Mouse (Mus musculus) MEL (cell line): Measurements from ENCODE around the gene Pcca. TPM values are rescaled to one million over a fixed set of nuclear protein-coding genes. Genes with fewer than 3 reads are reported as not detected.
A peak's percentile ranks its signal among the peaks of the same experiment; 100 is the strongest.

Experiments
- DNase-seq: peaks from one replicate; pipeline ENCODE4 v3.0.0; 2011; ENCODE audit warnings: low read depth, low spot score
- H3K27ac ChIP-seq: 2 replicates; pipeline ENCODE4 v1.5.1; 2012; ENCODE audit warnings: low read depth, mild to moderate bottlenecking, control low read depth, low read length, moderate library complexity; ENCODE audit not compliant: control insufficient read depth
- H3K27me3 ChIP-seq, 2 experiments: fragments of 150-350 bp in 1 of 2; sonication (generic) in 1 of 2; 2 replicates each; pipeline ENCODE4 v1.6.1; 2012; ENCODE audit warnings: low read length in 2 of 2, mild to moderate bottlenecking in 2 of 2, improper control_type of control experiment in 1 of 2, moderate library complexity in 1 of 2; ENCODE audit not compliant: insufficient read depth in 2 of 2, control insufficient read depth in 1 of 2
- H3K36me3 ChIP-seq, 2 experiments: 2 replicates each; pipeline ENCODE4 v1.6.1; 2012 to 2014; ENCODE audit warnings: low read length in 2 of 2, improper control_type of control experiment in 1 of 2, inconsistent platforms in 1 of 2, mild to moderate bottlenecking in 1 of 2; ENCODE audit not compliant: insufficient read depth in 2 of 2, control insufficient read depth in 1 of 2
- H3K4me1 ChIP-seq, 2 experiments: fragments of 150-350 bp in 1 of 2; sonication (generic) in 1 of 2; 2 replicates each; pipeline ENCODE4 v1.6.1; 2012; ENCODE audit warnings: low read length in 2 of 2, improper control_type of control experiment in 1 of 2, mild to moderate bottlenecking in 1 of 2; ENCODE audit not compliant: insufficient read depth in 2 of 2, control insufficient read depth in 1 of 2
- H3K4me3 ChIP-seq, 2 experiments: fragments of 150-350 bp in 1 of 2; sonication (generic) in 1 of 2; 2 replicates each; pipeline ENCODE4 v1.5.1; 2012; ENCODE audit warnings: low read depth in 2 of 2, low read length in 2 of 2, mild to moderate bottlenecking in 2 of 2, moderate library complexity in 2 of 2, control low read depth in 1 of 2, improper control_type of control experiment in 1 of 2; ENCODE audit not compliant: control insufficient read depth in 1 of 2, insufficient read depth in 1 of 2
- H3K79me2 ChIP-seq: 2 replicates; pipeline ENCODE4 v1.6.1; 2012; ENCODE audit warnings: mild to moderate bottlenecking, low read length, moderate library complexity; ENCODE audit not compliant: control insufficient read depth, poor library complexity, insufficient read depth
- H3K9ac ChIP-seq: 2 replicates; pipeline ENCODE4 v1.6.1; 2012; ENCODE audit warnings: low read depth, mild to moderate bottlenecking, control low read depth, low read length, moderate library complexity; ENCODE audit not compliant: control insufficient read depth, poor library complexity, severe bottlenecking
- H3K9me3 ChIP-seq: fragments of 150-350 bp; sonication (generic); replicated peaks from 2 replicates; pipeline ENCODE4 v1.6.1; 2012; ENCODE audit warnings: mild to moderate bottlenecking, low read length, improper control_type of control experiment, moderate library complexity; ENCODE audit not compliant: insufficient read depth
- CHD2 ChIP-seq: IDR thresholded peaks from 2 replicates; pipeline ENCODE4 v1.6.1; 2011; ENCODE audit warnings: low read length, improper control_type of control experiment
- CTCF ChIP-seq, 3 experiments: IDR thresholded peaks in 2 of 3; conservative IDR thresholded peaks in 1 of 3; 2 replicates each; pipeline ENCODE4 v1.5.1; 2011 to 2012; ENCODE audit warnings: low read length in 3 of 3, low read depth in 2 of 3, mild to moderate bottlenecking in 2 of 3, improper control_type of control experiment in 1 of 3, inconsistent platforms in 1 of 3, mixed read lengths in 1 of 3, moderate library complexity in 1 of 3; ENCODE audit not compliant: control insufficient read depth in 1 of 3, insufficient read depth in 1 of 3, poor library complexity in 1 of 3, severe bottlenecking in 1 of 3
- E2F4 ChIP-seq: IDR thresholded peaks from 2 replicates; pipeline ENCODE4 v1.6.1; 2011; ENCODE audit warnings: low read depth, low read length, improper control_type of control experiment, borderline replicate concordance
- EP300 ChIP-seq, 2 experiments: IDR thresholded peaks; 2 replicates each; pipeline ENCODE4 v1.6.1; 2011; ENCODE audit warnings: improper control_type of control experiment in 2 of 2, low read length in 2 of 2, low read depth in 1 of 2, mild to moderate bottlenecking in 1 of 2
- GABPA ChIP-seq: IDR thresholded peaks from 2 replicates; pipeline ENCODE4 v1.6.1; 2012; ENCODE audit warnings: low read depth, mild to moderate bottlenecking, inconsistent platforms, low read length, improper control_type of control experiment, moderate library complexity
- HCFC1 ChIP-seq: IDR thresholded peaks from 2 replicates; pipeline ENCODE4 v1.6.1; 2012; ENCODE audit warnings: low read depth, mild to moderate bottlenecking, inconsistent platforms, low read length, improper control_type of control experiment, moderate library complexity
- JUND ChIP-seq: IDR thresholded peaks from 2 replicates; pipeline ENCODE4 v1.6.1; 2011; ENCODE audit warnings: low read depth, mild to moderate bottlenecking, improper control_type of control experiment, low read length
- MAX ChIP-seq: IDR thresholded peaks from 2 replicates; pipeline ENCODE4 v1.6.1; 2011; ENCODE audit warnings: low read length, improper control_type of control experiment
- MAZ ChIP-seq: IDR thresholded peaks from 2 replicates; pipeline ENCODE4 v1.6.1; 2012; ENCODE audit warnings: low read depth, mild to moderate bottlenecking, inconsistent platforms, low read length, improper control_type of control experiment
- MEF2A ChIP-seq: IDR thresholded peaks from 2 replicates; pipeline ENCODE4 v1.6.1; 2014; ENCODE audit warnings: low read depth, mild to moderate bottlenecking, inconsistent platforms, low read length, improper control_type of control experiment; ENCODE audit not compliant: poor library complexity, insufficient replicate concordance, severe bottlenecking; ENCODE audit errors: extremely low read depth
- MXI1 ChIP-seq: IDR thresholded peaks from 2 replicates; pipeline ENCODE4 v1.6.1; 2011; ENCODE audit warnings: mild to moderate bottlenecking, low read depth, low read length, improper control_type of control experiment
- MYC ChIP-seq: IDR thresholded peaks from 2 replicates; pipeline ENCODE4 v1.6.1; 2011; ENCODE audit warnings: low read depth, mild to moderate bottlenecking, low read length, improper control_type of control experiment, moderate library complexity
- NELFE ChIP-seq: IDR thresholded peaks from 2 replicates; pipeline ENCODE4 v1.6.1; 2011; ENCODE audit warnings: low read depth, low read length, improper control_type of control experiment
- NRF1 ChIP-seq: IDR thresholded peaks from 2 replicates; pipeline ENCODE4 v1.6.1; 2014; ENCODE audit warnings: low read depth, mild to moderate bottlenecking, inconsistent platforms, low read length, improper control_type of control experiment, moderate library complexity; ENCODE audit not compliant: poor library complexity, insufficient read depth, severe bottlenecking
- POLR2A ChIP-seq, 2 experiments: IDR thresholded peaks; 2 replicates each; pipeline ENCODE4 v1.6.1; 2011 to 2012; ENCODE audit warnings: low read length in 2 of 2, mild to moderate bottlenecking in 2 of 2, control low read depth in 1 of 2, improper control_type of control experiment in 1 of 2, low read depth in 1 of 2, moderate library complexity in 1 of 2; ENCODE audit not compliant: control insufficient read depth in 1 of 2, insufficient read depth in 1 of 2, poor library complexity in 1 of 2
- POLR2AphosphoS2 ChIP-seq: IDR thresholded peaks from 2 replicates; pipeline ENCODE4 v1.6.1; 2011; ENCODE audit warnings: low read length, improper control_type of control experiment
- RAD21 ChIP-seq: IDR thresholded peaks from 2 replicates; pipeline ENCODE4 v1.6.1; 2011; ENCODE audit warnings: mild to moderate bottlenecking, low read depth, low read length, improper control_type of control experiment
- RCOR1 ChIP-seq: IDR thresholded peaks from 2 replicates; pipeline ENCODE4 v1.6.1; 2012; ENCODE audit warnings: low read depth, mild to moderate bottlenecking, inconsistent platforms, low read length, improper control_type of control experiment
- SIN3A ChIP-seq: IDR thresholded peaks from 2 replicates; pipeline ENCODE4 v1.6.1; 2012; ENCODE audit warnings: low read length, improper control_type of control experiment, inconsistent platforms
- SMC3 ChIP-seq: IDR thresholded peaks from 2 replicates; pipeline ENCODE4 v1.6.1; 2011; ENCODE audit warnings: low read depth, low read length, improper control_type of control experiment
- UBTF ChIP-seq: IDR thresholded peaks from 2 replicates; pipeline ENCODE4 v1.6.1; 2012; ENCODE audit warnings: low read depth, mild to moderate bottlenecking, inconsistent platforms, low read length, improper control_type of control experiment, moderate library complexity, borderline replicate concordance; ENCODE audit not compliant: insufficient read depth
- USF1 ChIP-seq: IDR thresholded peaks from 2 replicates; pipeline ENCODE4 v1.6.1; 2014; ENCODE audit warnings: low read depth, mild to moderate bottlenecking, inconsistent platforms, low read length, improper control_type of control experiment, moderate library complexity
- USF2 ChIP-seq, 2 experiments: IDR thresholded peaks; 2 replicates each; pipeline ENCODE4 v1.6.1; 2011 to 2012; ENCODE audit warnings: improper control_type of control experiment in 2 of 2, low read length in 2 of 2, borderline replicate concordance in 1 of 2, inconsistent platforms in 1 of 2, low read depth in 1 of 2, mild to moderate bottlenecking in 1 of 2; ENCODE audit not compliant: insufficient read depth in 1 of 2
- ZC3H11A ChIP-seq: IDR thresholded peaks from 2 replicates; pipeline ENCODE4 v1.6.1; 2012; ENCODE audit warnings: low read depth, mild to moderate bottlenecking, inconsistent platforms, low read length, improper control_type of control experiment
- ZMIZ1 ChIP-seq: IDR thresholded peaks from 2 replicates; pipeline ENCODE4 v1.6.1; 2012; ENCODE audit warnings: low read depth, mild to moderate bottlenecking, inconsistent platforms, low read length, improper control_type of control experiment, moderate library complexity
- polyA plus RNA-seq, 2 experiments: library from polyadenylated mRNA; stranded (reverse) in 1 of 2; unstranded in 1 of 2; fragments of >175 nt in 1 of 2; fragments of >200 nt in 1 of 2; gene quantifications; 2 replicates each; pipeline versions ENCODE4 v1.2.1 to v1.2.4; 2012; ENCODE audit warnings: low replicate concordance in 2 of 2, low read depth in 1 of 2; ENCODE audit not compliant: insufficient read length in 2 of 2, insufficient read depth in 1 of 2, missing spikeins in 1 of 2
- total RNA-seq: library from RNA; depleted of rRNA; stranded (reverse); fragments of 300-350 nt; gene quantifications from 2 replicates; pipeline ENCODE4 v1.2.3, GENCODE M21; 2012

Gene Pcca
- total and polyA plus RNA-seq, 3 experiments, result 21.2 to 22.7 TPM; not detected in 1

- Histone ChIP-seq H3K79me2 (no peaks in the 10 kb centered on the region), H3K9me3 (no peaks in the 10 kb centered on the region), H3K9ac (no peak overlapping the region), H3K4me3 (no peak overlapping the region), H3K27ac (no peak overlapping the region), H3K36me3 (no peaks in the 10 kb centered on the region), H3K27me3 (no peaks in the 10 kb centered on the region), H3K4me1 (no peaks in the 10 kb centered on the region)
- no peak for TF ChIP-seq NRF1
- TF ChIP-seq NELFE, result no peak
- no peak for TF ChIP-seq JUND
- no peak for TF ChIP-seq MAZ
- TF ChIP-seq MXI1, result no peak
- no peak for TF ChIP-seq E2F4
- no peak for DNase-seq
These were observed 40.1 kb downstream of the Pcca start for GRCm38 (mm10) chr14:122574064-122574751.

- H3K79me2 ChIP-seq, result no peaks in the 10 kb centered on the region
- H3K9ac ChIP-seq, result no peak overlapping the region
- no peaks in the 10 kb centered on the region for H3K4me1 ChIP-seq
- H3K36me3 ChIP-seq, result no peaks in the 10 kb centered on the region
- DNase-seq, result peak; percentile 47
- no peak overlapping the region for H3K27ac ChIP-seq
- no peaks in the 10 kb centered on the region for H3K27me3 ChIP-seq
- no peaks in the 10 kb centered on the region for H3K9me3 ChIP-seq
- H3K4me3 ChIP-seq, result no peak overlapping the region
- no peak for TF ChIP-seq MAX
- peak; percentile 55 to 62 (median 55) for TF ChIP-seq CTCF (IDR thresholded peaks at IDR 0.05 in 2 of 3, conservative IDR thresholded peaks at IDR 0.05 in 1 of 3; ENCODE audit: control insufficient read depth in 1 of 3, insufficient read depth in 1 of 3, low read depth in 2 of 3, low read length in 3 of 3, poor library complexity in 1 of 3, severe bottlenecking in 1 of 3)
- no peak for TF ChIP-seq JUND
- peak; percentile 54 for TF ChIP-seq RAD21
- no peak for TF ChIP-seq POLR2A (IDR thresholded peaks at IDR 0.05; ENCODE audit: control insufficient read depth in 1 of 2, insufficient read depth in 1 of 2, low read depth in 1 of 2, low read length in 2 of 2, poor library complexity in 1 of 2)
- TF ChIP-seq ZC3H11A, result peak; percentile 32; the same call in 1 of the 2 replicates
- TF ChIP-seq SMC3, result peak; percentile 51
These were observed 43.7 kb downstream of the Pcca start for GRCm38 (mm10) chr14:122577816-122578215.

DNA sequence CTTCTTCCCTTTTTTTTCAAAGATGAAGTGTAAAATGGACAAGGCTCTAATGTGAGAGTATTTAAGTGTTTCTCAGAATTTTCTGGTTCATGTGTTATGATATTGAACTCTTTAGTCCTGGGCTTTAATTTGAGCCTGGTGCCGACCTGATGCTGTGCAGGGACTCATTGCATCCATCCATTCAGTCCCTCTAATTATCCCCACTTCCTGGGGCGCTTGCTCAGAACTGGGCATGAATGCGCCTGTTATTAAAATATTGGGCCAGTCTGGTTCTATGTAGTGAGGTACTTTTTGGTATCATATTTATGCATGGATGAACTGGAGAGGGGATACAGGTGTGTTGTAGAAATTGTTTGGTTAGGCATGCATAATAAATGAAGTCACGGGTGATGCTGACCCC is 47.9 kb downstream of the Pcca start:
- Histone ChIP-seq H3K9me3 (no peaks in the 10 kb centered on the region), H3K9ac (no peak overlapping the region), H3K4me3 (no peak overlapping the region), H3K36me3 (no peaks in the 10 kb centered on the region), H3K27me3 (no peaks in the 10 kb centered on the region), H3K79me2 (no peaks in the 10 kb centered on the region), H3K27ac (no peak overlapping the region), H3K4me1 (no peaks in the 10 kb centered on the region)
- TF ChIP-seq GABPA (no peak), SMC3 (no peak), MEF2A (no peak), JUND (no peak), HCFC1 (no peak), CHD2 (no peak), EP300 (IDR thresholded peaks at IDR 0.05; ENCODE audit: low read depth in 1 of 2, low read length in 2 of 2) (no peak), RCOR1 (no peak), MYC (no peak), MXI1 (no peak), SIN3A (no peak), ZC3H11A (no peak), ZMIZ1 (no peak), UBTF (no peak), USF2 (IDR thresholded peaks at IDR 0.05; ENCODE audit: borderline replicate concordance in 1 of 2, insufficient read depth in 1 of 2, low read depth in 1 of 2, low read length in 2 of 2) (no peak), RAD21 (no peak), POLR2AphosphoS2 (no peak), USF1 (no peak)
- no peak for DNase-seq
